Mouse (Mus musculus) kidney, postnatal 4 days (tissue): ENCODE measurements at regions not wholly inside any gene's neighbourhood (a gene's known extent, or its start where the extent isn't known, plus 50 kb on each side); places are given as distances from the start of the nearest gene placed in this dataset.

ENCODE experiments used
- DNase-seq, 2 experiments: peaks; one replicate each; pipeline ENCODE4 v3.0.0; 2021; ENCODE audit warnings: mixed read lengths in 2 of 2

GRCm38 (mm10) chr14:61665815-61666214, 58.6 kb downstream of the Kcnrg start:
- no peak for DNase-seq

GRCm38 (mm10) chr14:61673184-61673583, 65.9 kb downstream of the Kcnrg start:
- no peak for DNase-seq

- no peak for DNase-seq
Observed at GRCm38 (mm10) chr14:61678107-61678506, 70.8 kb downstream of the Kcnrg start.

GRCm38 (mm10) chr14:61680818-61681707, 73.8 kb downstream of the Kcnrg start:
- peak; percentile 94 to 96 for DNase-seq

GRCm38 (mm10) chr14:61681708-61682701, 74.7 kb downstream of the Kcnrg start:
- DNase-seq = peak; percentile 92 to 96

GRCm38 (mm10) chr14:61682721-61683355, 75.6 kb downstream of the Kcnrg start:
- peak; percentile 78 to 88 for DNase-seq

GRCm38 (mm10) chr14:61683356-61683740, 76.1 kb downstream of the Kcnrg start:
- DNase-seq = peak; percentile 9 to 41

- peak; percentile 45 to 59 for DNase-seq
Observed at GRCm38 (mm10) chr14:61683791-61684411, 76.6 kb downstream of the Kcnrg start.

GRCm38 (mm10) chr14:61684473-61685230, 77.4 kb downstream of the Kcnrg start:
- peak; percentile 20 to 44 for DNase-seq

- DNase-seq = no peak
Observed at GRCm38 (mm10) chr14:61685231-61685800, 78.1 kb downstream of the Kcnrg start.

GRCm38 (mm10) chr14:61686101-61686691, 78.9 kb downstream of the Kcnrg start:
- peak; percentile 37 to 62 for DNase-seq

- DNase-seq = peak; percentile 59 to 73
Observed at GRCm38 (mm10) chr14:61686821-61687341, 79.6 kb downstream of the Kcnrg start.

- DNase-seq = peak; percentile 9 to 17
Observed at GRCm38 (mm10) chr14:61687346-61688012, 80.2 kb downstream of the Kcnrg start.

GRCm38 (mm10) chr14:61688013-61688520, 80.8 kb downstream of the Kcnrg start:
- no peak for DNase-seq

GRCm38 (mm10) chr14:61688666-61689065, 81.4 kb downstream of the Kcnrg start:
- DNase-seq = peak; percentile 27 to 44

GRCm38 (mm10) chr14:61689281-61689680, 82.0 kb downstream of the Kcnrg start:
- DNase-seq = peak; percentile 47 to 59

- peak; percentile 18 to 30 for DNase-seq
Observed at GRCm38 (mm10) chr14:61689776-61690175, 82.5 kb downstream of the Kcnrg start.

GRCm38 (mm10) chr14:61691785-61692372, 84.6 kb downstream of the Kcnrg start:
- DNase-seq = no peak

- no peak for DNase-seq
Observed at GRCm38 (mm10) chr14:61694796-61695195, 87.5 kb downstream of the Kcnrg start.
